Mouse (Mus musculus): ENCODE results near the gene Xrcc3.

DNA sequence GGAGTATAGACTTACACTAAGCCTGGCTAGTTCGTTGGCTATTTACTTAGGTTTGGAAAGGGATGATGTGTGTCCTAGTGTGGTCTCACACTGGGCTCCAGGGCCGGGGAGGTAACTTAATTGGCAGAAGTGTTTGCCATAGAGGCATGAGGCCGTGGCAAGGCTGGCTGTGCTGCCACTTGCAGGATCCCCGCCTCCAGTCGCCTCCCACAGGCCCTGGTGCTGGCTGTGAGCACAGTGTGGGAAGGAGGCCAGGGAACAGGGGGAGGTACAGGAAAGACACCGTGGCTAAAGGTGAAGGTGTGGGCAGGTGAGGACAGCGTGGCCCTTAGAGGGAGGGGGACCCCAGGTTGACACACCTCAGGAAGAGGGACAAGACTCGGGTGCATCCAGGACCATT lies 6.3 kb upstream of the Xrcc3 start:
- TF ChIP-seq CTCF (IDR thresholded peaks at IDR 0.05; ENCODE audit: low read depth, low read length) (no peak), POLR2A (IDR thresholded peaks at IDR 0.05; ENCODE audit: borderline replicate concordance, low read depth, low read length) (no peak)
